ENCODE assay signal across 26 mouse cellular contexts in the genomic region with DNA sequence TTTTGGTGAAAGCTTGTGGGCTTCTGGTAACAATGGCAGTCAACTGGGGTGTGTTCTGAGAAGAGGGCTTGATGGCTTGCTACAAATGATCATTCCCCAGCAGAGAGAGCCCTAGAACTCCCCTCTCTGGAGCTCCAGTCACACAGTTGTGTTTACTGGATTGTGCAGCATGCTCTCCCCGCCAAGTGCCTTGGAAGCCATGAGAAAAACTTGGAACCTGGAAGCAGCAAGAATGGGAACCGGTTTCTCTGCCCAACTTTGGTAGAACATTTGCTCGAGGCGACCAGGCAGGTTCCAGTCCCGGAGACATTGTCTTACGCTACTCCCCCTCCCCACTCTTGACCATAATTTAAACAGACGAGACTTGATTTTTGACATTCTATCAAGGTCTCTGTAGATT.
DNase-seq lines count a peak whose midpoint lies in the region; ATAC-seq and TF ChIP-seq lines count a peak whose summit lies in the region.
"Had no signal": no experiment of that assay in that cellular context is flagged by ENCODE, and none has a peak within 500 bp of the region (broad histone marks: within the 10 kb centered on the region; RNA-seq: fewer than 3 reads in every experiment).

No protein-coding gene starts in this region.

- TF ChIP-seq CTCF in lung, adult 2 months (IDR thresholded peaks at IDR 0.05; ENCODE audit: insufficient read depth, low read length) = no peak

- H3K9ac ChIP-seq in heart, embryonic 11.5 days (ENCODE audit: low read depth, low read length) = no peak overlapping the region
- H3K9ac ChIP-seq: embryonic facial prominence, embryonic 13.5 days; heart, embryonic 15.5 days; limb, embryonic 15.5 days; liver, embryonic 13.5 days; lung, embryonic 14.5 days had no signal

- TF ChIP-seq POLR2A in lung, adult 2 months (IDR thresholded peaks at IDR 0.05; ENCODE audit: borderline replicate concordance, extremely low read depth, low read depth, low read length) = no peak

- DNase-seq in heart, adult 18-20 months = peak; percentile 45 to 60
- peak; percentile 20 for DNase-seq in lung, postnatal 14 days
- no peak for DNase-seq in lung, adult 2 months
- peak; percentile 28 to 30 for DNase-seq in heart, postnatal 14 days
- no peak for DNase-seq in left cerebral cortex, adult 8-10 months (ENCODE audit: low spot score in 2 of 2)
- DNase-seq: adrenal gland, postnatal 25 days; B cell, adult 2 months; cerebellum, adult 11-12 months; cerebellum, adult 9-11 months; embryo, embryonic 11 days; kidney, adult 18-20 months; kidney, postnatal 4 days; left cerebral cortex, postnatal 4 days; liver, embryonic 13.5 days; lung, embryonic 14.5 days; midbrain, embryonic 14.5 days; right cerebral cortex, postnatal 14 days; thymus, postnatal 14 days had no signal

- H3K4me1 ChIP-seq in heart, embryonic 11.5 days (ENCODE audit: control insufficient read depth, insufficient read depth, low read length) = peaks cover 19% of the 10 kb centered on the region; the same call in 1 of the 2 replicates
- H3K4me1 ChIP-seq in lung, adult 2 months (ENCODE audit: control insufficient read depth, insufficient read depth, low read length) = 0 out of 2 replicates have a peak, but pooled peaks cover 2% of the 10 kb centered on the region
- H3K4me1 ChIP-seq: liver, embryonic 13.5 days had no signal

- no peaks in the 10 kb centered on the region for H3K36me3 ChIP-seq in heart, embryonic 11.5 days (ENCODE audit: control insufficient read depth, insufficient read depth, low read length)
- H3K36me3 ChIP-seq: embryonic facial prominence, embryonic 13.5 days; heart, embryonic 15.5 days; limb, embryonic 15.5 days; liver, embryonic 13.5 days had no signal

- no peaks in the 10 kb centered on the region for H3K27me3 ChIP-seq in heart, embryonic 11.5 days (ENCODE audit: control insufficient read depth, insufficient read depth, low read length)
- H3K27me3 ChIP-seq: embryonic facial prominence, embryonic 13.5 days; heart, embryonic 15.5 days; limb, embryonic 15.5 days; liver, embryonic 13.5 days had no signal

- ATAC-seq in heart, embryonic 11.5 days (replicated peaks; ENCODE audit: insufficient number of reproducible peaks, low FRiP score, low TSS enrichment) = no peak
- ATAC-seq in megakaryocyte, adult 5-6 weeks (ENCODE audit: poor library complexity, severe bottlenecking) = no peak
- ATAC-seq: forebrain, embryonic 16.5 days; hindbrain, embryonic 16.5 days had no signal

- no peak overlapping the region for H3K4me2 ChIP-seq in heart, embryonic 11.5 days
- H3K4me2 ChIP-seq: embryonic facial prominence, embryonic 13.5 days; heart, embryonic 15.5 days; limb, embryonic 15.5 days; liver, embryonic 13.5 days; lung, embryonic 14.5 days had no signal

- 85% methylated on average over 7 of the region's 7 CpGs for WGBS in heart, embryonic 11.5 days (ENCODE audit: insufficient replicate concordance)
- 77% methylated on average over 7 of the region's 7 CpGs for WGBS in lung, adult 2 months

- no peak overlapping the region for H3K4me3 ChIP-seq in heart, embryonic 11.5 days (ENCODE audit: low read depth, low read length)
- no peak overlapping the region for H3K4me3 ChIP-seq in lung, adult 2 months (replicated peaks; ENCODE audit: extremely low read depth, low read depth, low read length)
- H3K4me3 ChIP-seq: embryonic facial prominence, embryonic 13.5 days; heart, embryonic 15.5 days; limb, embryonic 15.5 days; liver, embryonic 13.5 days had no signal

- intact Hi-C loops in heart, postnatal 14 days (cut with DNase I) = no loop called here

- no peak overlapping the region for H3K27ac ChIP-seq in heart, embryonic 11.5 days (ENCODE audit: low read depth, low read length)
- H3K27ac ChIP-seq: embryonic facial prominence, embryonic 13.5 days; heart, embryonic 15.5 days; limb, embryonic 15.5 days; liver, embryonic 13.5 days; macrophage had no signal

- H3K9me3 ChIP-seq in heart, embryonic 11.5 days (replicated peaks; ENCODE audit: control insufficient read depth, low read length) = no peaks in the 10 kb centered on the region
- H3K9me3 ChIP-seq: embryonic facial prominence, embryonic 13.5 days; heart, embryonic 15.5 days; limb, embryonic 15.5 days; liver, embryonic 13.5 days had no signal

Comparison
In these comparisons a context has a peak if more than half of its experiments do, and no peak if none do; other contexts are left out.
1. DNase-seq: peak in heart, adult 18-20 months (2 of 2), lung, postnatal 14 days (single experiment) and heart, postnatal 14 days (2 of 2); none in lung, adult 2 months (single experiment) and left cerebral cortex, adult 8-10 months (0 of 2).